Mouse (Mus musculus): ENCODE results near the gene Ms4a6d. TPM values are rescaled to one million over a fixed set of nuclear protein-coding genes. Genes with fewer than 3 reads are reported as not detected.

Gene Ms4a6d
- 1.9 TPM for polyA plus RNA-seq (2015; fragmentation: Illumina TruSeq; extraction: RNeasy Lipid Tissue Mini Kit (QIAGEN cat#74804); ENCODE audit: low read depth, low replicate concordance)

DNA sequence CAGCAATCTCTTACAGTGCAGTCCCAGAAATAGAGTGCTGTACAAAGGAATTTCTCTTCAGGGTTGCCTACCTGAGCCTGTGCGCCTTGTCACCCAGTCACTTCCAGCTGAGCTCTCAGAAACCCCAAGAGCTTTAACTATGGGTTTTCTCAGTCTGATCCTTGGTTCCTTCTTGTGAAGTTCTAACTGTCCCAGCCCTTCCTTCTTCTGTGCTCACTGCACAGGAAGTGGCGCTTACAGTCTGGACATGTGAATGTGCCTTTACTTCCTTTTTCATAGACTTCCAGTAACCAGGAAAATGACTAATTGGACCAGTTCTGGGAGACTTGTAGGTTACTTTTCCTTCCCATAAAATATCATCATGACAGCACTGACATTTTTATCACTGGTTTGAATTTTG lies at the start of gene Ms4a6d:
Ms4a6d (minus strand) TSS at position 247 of the 400 bp plus-strand sequence.

DNA sequence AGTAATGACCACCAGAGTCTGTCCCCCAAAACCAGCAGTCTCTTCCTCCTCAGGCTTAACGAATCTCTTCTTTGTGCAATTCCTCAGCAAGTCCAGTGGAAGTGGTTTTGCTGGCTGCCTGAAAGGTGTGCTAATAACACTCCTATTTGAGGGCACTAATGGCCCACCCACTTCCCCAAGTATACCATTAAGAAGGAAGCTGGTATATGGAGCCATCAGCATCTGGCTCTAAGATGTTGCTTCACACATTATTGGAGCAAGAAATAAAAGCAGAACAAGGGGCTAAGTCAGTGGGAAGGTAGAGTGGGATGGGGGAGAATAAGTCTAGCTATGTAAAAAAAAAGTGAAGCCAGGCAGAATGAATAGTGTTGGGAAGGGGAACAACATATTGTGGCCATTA lies 36.1 kb upstream of the Ms4a6d start, which contains the start of gene Ms4a3:
Ms4a3 (minus strand) TSS at position 120 of the 400 bp plus-strand sequence.

DNA sequence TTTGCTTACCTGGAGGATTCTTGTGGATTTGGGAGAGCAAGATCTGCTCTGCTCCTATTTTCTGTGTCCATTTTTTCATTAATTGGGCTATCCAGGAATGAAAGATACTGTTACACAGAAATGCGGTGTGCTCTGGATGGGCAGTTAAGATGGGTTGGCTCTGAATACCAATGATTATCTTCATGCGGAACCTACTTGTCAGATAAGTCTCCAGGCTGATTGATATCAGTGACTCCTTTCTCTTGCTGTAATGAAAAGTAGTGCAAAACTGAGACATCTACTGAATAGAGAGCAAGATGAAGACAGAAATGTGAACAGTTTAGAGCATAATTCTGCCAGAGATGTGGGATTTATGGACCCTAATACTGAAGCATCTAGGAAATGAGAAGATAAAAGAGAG lies 18.9 kb upstream of the Ms4a6d start, which contains the start of gene Ms4a2:
Ms4a2 (minus strand) TSS at position 169 of the 400 bp plus-strand sequence.

Other genes with a start within 250 kb of the Ms4a6d start
- gene Ms4a4a, start 229.3 kb downstream of the Ms4a6d start, polyA plus RNA-seq (2015; fragmentation: Illumina TruSeq; extraction: RNeasy Lipid Tissue Mini Kit (QIAGEN cat#74804); ENCODE audit: low read depth, low replicate concordance): not detected
- gene Ms4a4c, start 200.1 kb downstream of the Ms4a6d start, polyA plus RNA-seq (2015; fragmentation: Illumina TruSeq; extraction: RNeasy Lipid Tissue Mini Kit (QIAGEN cat#74804); ENCODE audit: low read depth, low replicate concordance): not detected
- gene Ms4a4b, start 161.3 kb downstream of the Ms4a6d start, polyA plus RNA-seq (2015; fragmentation: Illumina TruSeq; extraction: RNeasy Lipid Tissue Mini Kit (QIAGEN cat#74804); ENCODE audit: low read depth, low replicate concordance): not detected
- gene Ms4a6c, start 135.5 kb downstream of the Ms4a6d start, polyA plus RNA-seq (2015; fragmentation: Illumina TruSeq; extraction: RNeasy Lipid Tissue Mini Kit (QIAGEN cat#74804); ENCODE audit: low read depth, low replicate concordance): 1.8 TPM
- gene Gm8369, start 118.9 kb downstream of the Ms4a6d start, polyA plus RNA-seq (2015; fragmentation: Illumina TruSeq; extraction: RNeasy Lipid Tissue Mini Kit (QIAGEN cat#74804); ENCODE audit: low read depth, low replicate concordance): 0.70 TPM
- 3.6 TPM for gene Ms4a6b, start 88.3 kb downstream of the Ms4a6d start, polyA plus RNA-seq (2015; fragmentation: Illumina TruSeq; extraction: RNeasy Lipid Tissue Mini Kit (QIAGEN cat#74804); ENCODE audit: low read depth, low replicate concordance)
- gene Ms4a4d, start 68.0 kb downstream of the Ms4a6d start, polyA plus RNA-seq (2015; fragmentation: Illumina TruSeq; extraction: RNeasy Lipid Tissue Mini Kit (QIAGEN cat#74804); ENCODE audit: low read depth, low replicate concordance): not detected
- not detected for gene Ms4a2, start 18.9 kb upstream of the Ms4a6d start, polyA plus RNA-seq (2015; fragmentation: Illumina TruSeq; extraction: RNeasy Lipid Tissue Mini Kit (QIAGEN cat#74804); ENCODE audit: low read depth, low replicate concordance)
- gene Ms4a3, start 36.0 kb upstream of the Ms4a6d start, polyA plus RNA-seq (2015; fragmentation: Illumina TruSeq; extraction: RNeasy Lipid Tissue Mini Kit (QIAGEN cat#74804); ENCODE audit: low read depth, low replicate concordance): not detected
- not detected for gene Oosp2, start 55.7 kb upstream of the Ms4a6d start, polyA plus RNA-seq (2015; fragmentation: Illumina TruSeq; extraction: RNeasy Lipid Tissue Mini Kit (QIAGEN cat#74804); ENCODE audit: low read depth, low replicate concordance)
- not detected for gene Oosp1, start 86.3 kb upstream of the Ms4a6d start, polyA plus RNA-seq (2015; fragmentation: Illumina TruSeq; extraction: RNeasy Lipid Tissue Mini Kit (QIAGEN cat#74804); ENCODE audit: low read depth, low replicate concordance)
- gene Oosp3, start 92.2 kb upstream of the Ms4a6d start, polyA plus RNA-seq (2015; fragmentation: Illumina TruSeq; extraction: RNeasy Lipid Tissue Mini Kit (QIAGEN cat#74804); ENCODE audit: low read depth, low replicate concordance): not detected
- not detected for gene Gif, start 142.7 kb upstream of the Ms4a6d start, polyA plus RNA-seq (2015; fragmentation: Illumina TruSeq; extraction: RNeasy Lipid Tissue Mini Kit (QIAGEN cat#74804); ENCODE audit: low read depth, low replicate concordance)
- 59.0 TPM for gene Mrpl16, start 165.5 kb upstream of the Ms4a6d start, polyA plus RNA-seq (2015; fragmentation: Illumina TruSeq; extraction: RNeasy Lipid Tissue Mini Kit (QIAGEN cat#74804); ENCODE audit: low read depth, low replicate concordance)
- 34.6 TPM for gene Stx3, start 214.6 kb upstream of the Ms4a6d start, polyA plus RNA-seq (2015; fragmentation: Illumina TruSeq; extraction: RNeasy Lipid Tissue Mini Kit (QIAGEN cat#74804); ENCODE audit: low read depth, low replicate concordance)
- not detected for gene Olfr1417, start 234.4 kb upstream of the Ms4a6d start, polyA plus RNA-seq (2015; fragmentation: Illumina TruSeq; extraction: RNeasy Lipid Tissue Mini Kit (QIAGEN cat#74804); ENCODE audit: low read depth, low replicate concordance)

Measured in brain, adult 10 weeks (tissue).